In genomic region chr19:5488878-5489571, GRCm38 (mm10) we compare ENCODE assay signal across 8 mouse cellular contexts. TPM values are rescaled to one million over a fixed set of nuclear protein-coding genes. Genes with fewer than 3 reads are reported as not detected.
DNase-seq lines count a peak whose midpoint lies in the region; ATAC-seq and TF ChIP-seq lines count a peak whose summit lies in the region.

No protein-coding gene starts in this region.

- H3K36me3 ChIP-seq in embryonic facial prominence, embryonic 13.5 days, result peaks cover 43% of the 10 kb centered on the region
- peaks cover 2% of the 10 kb centered on the region; the same call in 1 of the 2 replicates for H3K36me3 ChIP-seq in kidney, adult 2 months (ENCODE audit: control insufficient read depth, insufficient read depth, low read length)
- H3K36me3 ChIP-seq in limb, embryonic 12.5 days, result peaks cover 50% of the 10 kb centered on the region
- peaks cover 15% of the 10 kb centered on the region for H3K36me3 ChIP-seq in midbrain, embryonic 15.5 days (replicated peaks)
- peaks cover 22% of the 10 kb centered on the region for H3K36me3 ChIP-seq in spleen, adult 2 months (ENCODE audit: control insufficient read depth, insufficient read depth, low read length)

- no peak for TF ChIP-seq CTCF in kidney, adult 2 months (conservative IDR thresholded peaks at IDR 0.05; ENCODE audit: insufficient read depth, insufficient read length, low read depth, low read length)
- no peak for TF ChIP-seq CTCF in spleen, adult 2 months (IDR thresholded peaks at IDR 0.05; ENCODE audit: extremely low read depth, insufficient read depth, insufficient read length, insufficient replicate concordance)

- H3K27ac ChIP-seq in embryonic facial prominence, embryonic 13.5 days, result peak overlapping the region; percentile 99
- H3K27ac ChIP-seq in kidney, adult 2 months (ENCODE audit: insufficient read depth, low read depth, low read length), result peak overlapping the region; percentile 98
- H3K27ac ChIP-seq in limb, embryonic 12.5 days, result peak overlapping the region; percentile 98
- H3K27ac ChIP-seq in midbrain, embryonic 15.5 days, result peak overlapping the region; percentile 96
- peak overlapping the region; percentile 99 for H3K27ac ChIP-seq in spleen, adult 2 months (ENCODE audit: insufficient read depth, low read length)

- H3K27me3 ChIP-seq in embryonic facial prominence, embryonic 13.5 days, result no peaks in the 10 kb centered on the region
- H3K27me3 ChIP-seq in kidney, adult 2 months (replicated peaks; ENCODE audit: control insufficient read depth, insufficient read depth, low read length), result no peaks in the 10 kb centered on the region
- H3K27me3 ChIP-seq in limb, embryonic 12.5 days, result no peaks in the 10 kb centered on the region
- H3K27me3 ChIP-seq in midbrain, embryonic 15.5 days (replicated peaks), result no peaks in the 10 kb centered on the region
- no peaks in the 10 kb centered on the region for H3K27me3 ChIP-seq in spleen, adult 2 months (ENCODE audit: control insufficient read depth, insufficient read depth, low read length)

- under 1% methylated on average over 26 of the region's 26 CpGs for WGBS in embryonic facial prominence, embryonic 13.5 days
- under 1% methylated on average over 26 of the region's 26 CpGs for WGBS in kidney, adult 2 months
- under 1% methylated on average over 26 of the region's 26 CpGs for WGBS in limb, embryonic 12.5 days
- under 1% methylated on average over 26 of the region's 26 CpGs for WGBS in midbrain, embryonic 15.5 days
- WGBS in spleen, adult 2 months, result under 1% methylated on average over 26 of the region's 26 CpGs

- H3K9me3 ChIP-seq in embryonic facial prominence, embryonic 13.5 days, result no peaks in the 10 kb centered on the region
- H3K9me3 ChIP-seq in limb, embryonic 12.5 days, result no peaks in the 10 kb centered on the region
- H3K9me3 ChIP-seq in midbrain, embryonic 15.5 days, result no peaks in the 10 kb centered on the region

- TF ChIP-seq POLR2A in kidney, adult 2 months (IDR thresholded peaks at IDR 0.05; ENCODE audit: low read depth, low read length), result peak; percentile 87
- TF ChIP-seq POLR2A in spleen, adult 2 months (IDR thresholded peaks at IDR 0.05; ENCODE audit: low read depth, low read length), result peak; percentile 94

- H3K9ac ChIP-seq in embryonic facial prominence, embryonic 13.5 days, result peak overlapping the region; percentile 76
- peak overlapping the region; percentile 61 for H3K9ac ChIP-seq in limb, embryonic 12.5 days (replicated peaks)
- peak overlapping the region; percentile 39 for H3K9ac ChIP-seq in midbrain, embryonic 15.5 days

- DNase-seq in cerebellum, adult 9-11 months, result no peak
- DNase-seq in heart, adult 18-20 months, result peak; percentile 98
- DNase-seq in kidney, adult 2 months, result peak; percentile 99
- peak; percentile 94 to 98 for DNase-seq in spleen, adult 2 months (ENCODE audit: low read depth in 1 of 2, low spot score in 2 of 2)

- ATAC-seq in cerebellum, adult (ENCODE audit: insufficient number of reproducible peaks, low FRiP score, low TSS enrichment), result peak; percentile 56
- ATAC-seq in embryonic facial prominence, embryonic 13.5 days (ENCODE audit: insufficient number of reproducible peaks, insufficient read depth, low FRiP score, low TSS enrichment, low read depth), result peak; percentile 83
- ATAC-seq in limb, embryonic 12.5 days (ENCODE audit: insufficient number of reproducible peaks, insufficient read depth, low FRiP score, low TSS enrichment, low read depth), result peak; percentile 84
- ATAC-seq in midbrain, embryonic 15.5 days (replicated peaks), result peak; percentile 75

- peak overlapping the region; percentile 83 for H3K4me2 ChIP-seq in embryonic facial prominence, embryonic 13.5 days
- peak overlapping the region; percentile 82 for H3K4me2 ChIP-seq in limb, embryonic 12.5 days
- peak overlapping the region; percentile 83 for H3K4me2 ChIP-seq in midbrain, embryonic 15.5 days

- H3K4me1 ChIP-seq in embryonic facial prominence, embryonic 13.5 days, result peaks cover 38% of the 10 kb centered on the region
- peaks cover 7% of the 10 kb centered on the region; the same call in 1 of the 2 replicates for H3K4me1 ChIP-seq in kidney, adult 2 months (ENCODE audit: control insufficient read depth, insufficient read depth, low read length)
- peaks cover 34% of the 10 kb centered on the region for H3K4me1 ChIP-seq in limb, embryonic 12.5 days (replicated peaks)
- H3K4me1 ChIP-seq in midbrain, embryonic 15.5 days, result peaks cover 52% of the 10 kb centered on the region
- peaks cover 8% of the 10 kb centered on the region; the same call in 1 of the 2 replicates for H3K4me1 ChIP-seq in spleen, adult 2 months (ENCODE audit: control insufficient read depth, insufficient read depth, insufficient read length)

- H3K4me3 ChIP-seq in embryonic facial prominence, embryonic 13.5 days, result peak overlapping the region; percentile 56
- peak overlapping the region; percentile 58 for H3K4me3 ChIP-seq in kidney, adult 2 months (ENCODE audit: insufficient read depth, low read depth, low read length)
- H3K4me3 ChIP-seq in limb, embryonic 12.5 days (replicated peaks), result peak overlapping the region; percentile 50
- peak overlapping the region; percentile 62 for H3K4me3 ChIP-seq in midbrain, embryonic 15.5 days
- H3K4me3 ChIP-seq in spleen, adult 2 months (ENCODE audit: extremely low read depth, insufficient read depth, insufficient read length), result peak overlapping the region; percentile 73

RNA-seq across cellular contexts. Expression of gene Mus81, which starts 0.8 kb away (rescaled TPM):
- 42.5 and 43.7 TPM in 2 replicates for polyA plus RNA-seq in embryonic facial prominence, embryonic 13.5 days (2015; fragmentation: Nextera tagmentation; extraction: Ambion mirVana)
- total RNA-seq in heart, adult 18-20 months (2021), result 10 to 100 TPM; 16.9 to 24.2 TPM
- polyA plus RNA-seq in kidney, adult 2 months (2012; rRNA removed), result 29.8 and 35.1 TPM in 2 replicates
- 43.4 and 43.7 TPM in 2 replicates for polyA plus RNA-seq in limb, embryonic 12.5 days (2016; fragmentation: Nextera tagmentation; extraction: Ambion mirVana)
- polyA plus RNA-seq in midbrain, embryonic 15.5 days (2015; fragmentation: Nextera tagmentation; extraction: Ambion mirVana), result 54.3 and 60.2 TPM in 2 replicates
- polyA plus RNA-seq in spleen, adult 2 months (2012; rRNA removed), result 41.5 and 53.9 TPM in 2 replicates

RNA-seq across cellular contexts. Expression of gene Cfl1, which starts 1.2 kb away (rescaled TPM):
- 2,535 and 2,700 TPM in 2 replicates for polyA plus RNA-seq in embryonic facial prominence, embryonic 13.5 days (2015; fragmentation: Nextera tagmentation; extraction: Ambion mirVana)
- 100 to 1,000 TPM; 184 to 211 TPM for total RNA-seq in heart, adult 18-20 months (2021)
- 395 and 413 TPM in 2 replicates for polyA plus RNA-seq in kidney, adult 2 months (2012; rRNA removed)
- 2,525 and 2,543 TPM in 2 replicates for polyA plus RNA-seq in limb, embryonic 12.5 days (2016; fragmentation: Nextera tagmentation; extraction: Ambion mirVana)
- 3,624 and 3,631 TPM in 2 replicates for polyA plus RNA-seq in midbrain, embryonic 15.5 days (2015; fragmentation: Nextera tagmentation; extraction: Ambion mirVana)
- polyA plus RNA-seq in spleen, adult 2 months (2012; rRNA removed), result 427 and 734 TPM in 2 replicates

RNA-seq across cellular contexts. Expression of gene 1700020D05Rik, which starts 14.6 kb away (rescaled TPM):
- not detected in 2 replicates for polyA plus RNA-seq in embryonic facial prominence, embryonic 13.5 days (2015; fragmentation: Nextera tagmentation; extraction: Ambion mirVana)
- total RNA-seq in heart, adult 18-20 months (2021), result under 1 TPM; 0.35 to 0.57 TPM
- 0.62 and 0.69 TPM in 2 replicates for polyA plus RNA-seq in kidney, adult 2 months (2012; rRNA removed)
- polyA plus RNA-seq in limb, embryonic 12.5 days (2016; fragmentation: Nextera tagmentation; extraction: Ambion mirVana), result 0.20 and 0.42 TPM in 2 replicates
- polyA plus RNA-seq in midbrain, embryonic 15.5 days (2015; fragmentation: Nextera tagmentation; extraction: Ambion mirVana), result 0.17 TPM in 1 of 2 replicates, not detected in the other
- 0.77 and 1.5 TPM in 2 replicates for polyA plus RNA-seq in spleen, adult 2 months (2012; rRNA removed)

RNA-seq across cellular contexts. Expression of gene Efemp2, which starts 15.3 kb away (rescaled TPM):
- polyA plus RNA-seq in embryonic facial prominence, embryonic 13.5 days (2015; fragmentation: Nextera tagmentation; extraction: Ambion mirVana), result 200 and 207 TPM in 2 replicates
- 1 to 10 TPM; 7.2 to 7.9 TPM for total RNA-seq in heart, adult 18-20 months (2021)
- polyA plus RNA-seq in kidney, adult 2 months (2012; rRNA removed), result 43.6 and 50.8 TPM in 2 replicates
- polyA plus RNA-seq in limb, embryonic 12.5 days (2016; fragmentation: Nextera tagmentation; extraction: Ambion mirVana), result 138 and 139 TPM in 2 replicates
- polyA plus RNA-seq in midbrain, embryonic 15.5 days (2015; fragmentation: Nextera tagmentation; extraction: Ambion mirVana), result 41.3 and 45.9 TPM in 2 replicates
- 21.7 and 29.4 TPM in 2 replicates for polyA plus RNA-seq in spleen, adult 2 months (2012; rRNA removed)

RNA-seq across cellular contexts. Expression of gene Ctsw, which starts 20.7 kb away (rescaled TPM):
- 1.6 and 2.4 TPM in 2 replicates for polyA plus RNA-seq in embryonic facial prominence, embryonic 13.5 days (2015; fragmentation: Nextera tagmentation; extraction: Ambion mirVana)
- 1 to 10 TPM in 1 of 2 experiments, under 1 TPM in 1; 0.25 to 1.5 TPM for total RNA-seq in heart, adult 18-20 months (2021)
- polyA plus RNA-seq in kidney, adult 2 months (2012; rRNA removed), result 1.1 and 4.7 TPM in 2 replicates
- 2.2 and 2.9 TPM in 2 replicates for polyA plus RNA-seq in limb, embryonic 12.5 days (2016; fragmentation: Nextera tagmentation; extraction: Ambion mirVana)
- polyA plus RNA-seq in midbrain, embryonic 15.5 days (2015; fragmentation: Nextera tagmentation; extraction: Ambion mirVana), result 5.4 and 6.5 TPM in 2 replicates
- polyA plus RNA-seq in spleen, adult 2 months (2012; rRNA removed), result 27.6 and 34.3 TPM in 2 replicates
